Mouse (Mus musculus) stomach, embryonic 16.5 days (tissue): Measurements from ENCODE around the gene Slc9a8. TPM values are rescaled to one million over a fixed set of nuclear protein-coding genes. Genes with fewer than 3 reads are reported as not detected.

ENCODE experiments used
- ATAC-seq: fragments of 200-750 bp; cut with Nextera tagmentation; 2 replicates; pipeline ENCODE4 v1.8.0; 2017; ENCODE audit warnings: moderate number of reproducible peaks, moderate TSS enrichment; ENCODE audit not compliant: insufficient read depth, low FRiP score
- H3K27ac ChIP-seq: fragments of 300-500 bp; sonication (generic); 2 replicates; pipeline ENCODE4 v1.5.1; 2014; ENCODE audit warnings: low read length
- H3K27me3 ChIP-seq: fragments of 300-500 bp; sonication (generic); 2 replicates; pipeline ENCODE4 v1.6.1; 2014; ENCODE audit warnings: low read length, control low read depth, mixed read lengths; ENCODE audit not compliant: control insufficient read depth, insufficient read depth
- H3K36me3 ChIP-seq: fragments of 300-500 bp; sonication (generic); 2 replicates; pipeline ENCODE4 v1.6.1; 2014; ENCODE audit warnings: low read length; ENCODE audit not compliant: control insufficient read depth, insufficient read depth
- H3K4me1 ChIP-seq: fragments of 300-500 bp; sonication (generic); 2 replicates; pipeline ENCODE4 v1.6.1; 2014; ENCODE audit warnings: low read length, control low read depth, mixed read lengths; ENCODE audit not compliant: control insufficient read depth, insufficient read depth
- H3K4me2 ChIP-seq: fragments of 300-500 bp; sonication (generic); 2 replicates; pipeline ENCODE4 v1.6.1; 2014; ENCODE audit warnings: low read depth, low read length, mixed read lengths
- H3K4me3 ChIP-seq: fragments of 300-500 bp; sonication (generic); replicated peaks from 2 replicates; pipeline ENCODE4 v1.5.1; 2014; ENCODE audit warnings: mild to moderate bottlenecking, low read length
- H3K9ac ChIP-seq: fragments of 300-500 bp; sonication (generic); 2 replicates; pipeline ENCODE4 v1.6.1; 2014; ENCODE audit warnings: low read length
- H3K9me3 ChIP-seq: fragments of 300-500 bp; sonication (generic); replicated peaks from 2 replicates; pipeline ENCODE4 v1.6.1; 2016; ENCODE audit warnings: low read length, control low read depth; ENCODE audit not compliant: control insufficient read depth
- WGBS: fragments of 180-500 bp; shearing (Covaris S2); extraction: QIAGEN DNeasy Blood & Tissue Kit; methylation state at CpG from one replicate; pipeline ENCODE4 v1.1.7; 2014; 5-methylcytosine and 5-hydroxymethylcytosine counted together
- polyA plus RNA-seq: library from polyadenylated mRNA; unstranded; fragments of >200 nt; fragmentation: Nextera tagmentation; extraction: Ambion mirVana; gene quantifications from 2 replicates; pipeline ENCODE4 v1.2.1, GENCODE M21; 2015

Slc9a8 gene
- 21.5 and 21.7 TPM in 2 replicates for polyA plus RNA-seq

- peak; percentile 95 for ATAC-seq
- Histone ChIP-seq H3K4me3 (peak within 1 kb of the TSS; percentile 75), H3K9ac (peak within 1 kb of the TSS; percentile 95), H3K27ac (peak within 1 kb of the TSS; percentile 97), H3K36me3 (peaks cover 9% of the 10 kb centered on the region; the same call in 1 of the 2 replicates), H3K4me1 (peaks cover 22% of the 10 kb centered on the region), H3K4me2 (peak within 1 kb of the TSS; percentile 77), H3K27me3 (no peaks in the 10 kb centered on the region), H3K9me3 (no peaks in the 10 kb centered on the region)
- under 1% methylated on average over 62 of the region's 66 CpGs for WGBS
Observed at GRCm38 (mm10) chr2:167421330-167422149, at the start of gene Slc9a8. TSS of gene Slc9a8 (plus strand) at chr2:167421712.

DNA sequence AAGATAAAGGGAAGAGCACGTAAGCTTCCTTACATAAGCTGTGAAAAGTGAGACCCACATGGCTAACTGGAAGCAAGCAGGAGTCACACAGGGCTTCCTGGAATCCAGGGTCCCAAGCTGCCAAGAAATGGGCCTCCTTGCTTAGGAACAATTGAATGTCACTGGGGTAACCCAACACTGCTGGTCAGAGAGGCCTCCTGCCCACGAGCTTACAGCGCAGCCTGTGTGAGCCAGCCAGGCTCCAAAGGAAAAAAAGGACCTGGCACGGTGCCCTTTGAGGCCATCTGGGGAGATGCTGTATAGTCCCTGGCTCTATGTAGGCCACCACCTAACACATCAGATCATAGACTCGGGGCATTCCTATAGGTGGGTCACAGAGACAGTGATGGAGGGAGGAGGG, 48.2 kb upstream of the Slc9a8 start:
- Histone ChIP-seq H3K4me3 (no peak overlapping the region), H3K9me3 (no peaks in the 10 kb centered on the region), H3K4me1 (0 out of 2 replicates have a peak, but pooled peaks cover 6% of the 10 kb centered on the region), H3K4me2 (no peak overlapping the region), H3K9ac (no peak overlapping the region; the same call in 1 of the 2 replicates), H3K36me3 (no peaks in the 10 kb centered on the region), H3K27me3 (no peaks in the 10 kb centered on the region), H3K27ac (no peak overlapping the region)
- WGBS, result 67% methylated on average over 5 of the region's 5 CpGs
- 0 out of 2 replicates have a peak, but pooled peaks have one; percentile 15 for ATAC-seq

GRCm38 (mm10) chr2:167374191-167374805, 47.2 kb upstream of the Slc9a8 start:
- Histone ChIP-seq H3K27ac (no peak overlapping the region), H3K9me3 (no peaks in the 10 kb centered on the region), H3K9ac (no peak overlapping the region), H3K27me3 (no peaks in the 10 kb centered on the region), H3K4me2 (no peak overlapping the region), H3K36me3 (no peaks in the 10 kb centered on the region), H3K4me1 (0 out of 2 replicates have a peak, but pooled peaks cover 6% of the 10 kb centered on the region), H3K4me3 (no peak overlapping the region)
- WGBS, result 90% methylated on average over 12 of the region's 12 CpGs
- ATAC-seq, result no peak

DNA sequence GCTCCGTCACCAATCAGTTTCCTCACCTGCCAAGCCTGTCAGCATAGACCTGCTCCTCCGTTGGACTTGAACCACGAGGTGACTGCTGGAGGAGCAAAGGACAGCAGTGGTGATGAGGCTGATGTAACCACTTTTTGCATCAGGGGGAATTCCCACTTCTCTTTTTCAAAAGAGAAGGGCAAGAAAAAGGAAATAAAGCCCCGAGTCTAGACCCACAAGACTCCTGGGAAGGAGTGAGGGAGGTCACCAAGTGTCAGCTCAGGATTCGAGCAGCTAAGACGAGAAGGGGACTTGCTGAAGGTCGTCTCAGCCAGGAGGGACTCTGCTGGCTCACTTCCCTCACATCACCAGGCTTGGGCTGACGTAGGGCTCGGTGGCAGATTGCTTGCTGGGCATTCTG, 46.4 kb upstream of the Slc9a8 start:
- Histone ChIP-seq H3K4me2 (no peak overlapping the region), H3K4me3 (no peak overlapping the region), H3K27me3 (no peaks in the 10 kb centered on the region), H3K27ac (no peak overlapping the region), H3K9me3 (no peaks in the 10 kb centered on the region), H3K36me3 (no peaks in the 10 kb centered on the region), H3K4me1 (0 out of 2 replicates have a peak, but pooled peaks cover 6% of the 10 kb centered on the region), H3K9ac (no peak overlapping the region)
- no peak for ATAC-seq
- 73% methylated on average over 9 of the region's 9 CpGs for WGBS

DNA sequence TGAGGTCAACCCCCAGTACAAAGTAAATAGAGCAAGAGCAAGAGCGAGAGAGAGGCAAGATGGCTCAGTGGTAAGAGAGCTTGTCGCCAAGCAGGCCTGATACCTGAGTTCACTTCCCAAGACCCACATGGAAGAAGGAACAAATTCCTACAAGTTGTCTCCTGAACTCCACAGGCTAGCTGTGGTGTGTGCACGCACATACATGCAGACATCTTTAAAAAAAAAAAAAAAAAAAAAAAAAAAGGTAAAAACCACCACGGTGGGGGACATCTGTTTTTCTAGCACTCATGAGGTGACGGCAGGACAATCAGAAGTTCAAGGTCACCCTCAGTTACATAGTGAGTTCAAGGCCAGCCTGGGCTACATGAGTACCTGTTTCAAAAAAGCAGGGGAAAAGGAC, 45.8 kb upstream of the Slc9a8 start:
- 86% methylated on average over 5 of the region's 5 CpGs for WGBS
- Histone ChIP-seq H3K4me3 (no peak overlapping the region), H3K36me3 (no peaks in the 10 kb centered on the region), H3K27ac (no peak overlapping the region), H3K4me2 (no peak overlapping the region), H3K9me3 (no peaks in the 10 kb centered on the region), H3K27me3 (no peaks in the 10 kb centered on the region), H3K4me1 (0 out of 2 replicates have a peak, but pooled peaks cover 6% of the 10 kb centered on the region), H3K9ac (no peak overlapping the region)
- no peak for ATAC-seq

DNA sequence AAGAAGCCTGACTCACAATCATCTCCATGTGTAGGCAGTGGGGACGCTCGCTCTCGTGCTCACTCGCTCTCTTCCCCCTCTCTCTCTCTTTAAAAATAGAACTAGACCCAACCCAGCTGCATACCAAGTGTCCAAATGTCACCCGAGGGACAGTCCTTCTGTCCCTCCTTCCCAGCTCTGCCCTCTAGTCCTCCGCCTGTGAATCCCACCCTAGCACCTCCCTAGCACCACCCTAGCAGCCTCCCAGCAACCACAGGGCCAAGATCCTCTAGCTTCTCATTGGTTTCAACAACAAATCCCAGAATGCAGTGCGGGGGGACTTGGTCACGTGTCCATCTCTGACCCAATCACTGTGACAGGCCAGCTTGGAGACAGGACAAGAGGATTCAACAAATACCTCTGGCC, 45.4 kb upstream of the Slc9a8 start:
- H3K9ac ChIP-seq, result no peak overlapping the region
- no peak overlapping the region for H3K4me2 ChIP-seq
- H3K4me1 ChIP-seq, result 0 out of 2 replicates have a peak, but pooled peaks cover 6% of the 10 kb centered on the region
- WGBS, result 75% methylated on average over 8 of the region's 8 CpGs
- ATAC-seq, result no peak
- H3K27me3 ChIP-seq, result no peaks in the 10 kb centered on the region
- H3K36me3 ChIP-seq, result no peaks in the 10 kb centered on the region
- no peak overlapping the region for H3K27ac ChIP-seq
- no peak overlapping the region for H3K4me3 ChIP-seq
- no peaks in the 10 kb centered on the region for H3K9me3 ChIP-seq

DNA sequence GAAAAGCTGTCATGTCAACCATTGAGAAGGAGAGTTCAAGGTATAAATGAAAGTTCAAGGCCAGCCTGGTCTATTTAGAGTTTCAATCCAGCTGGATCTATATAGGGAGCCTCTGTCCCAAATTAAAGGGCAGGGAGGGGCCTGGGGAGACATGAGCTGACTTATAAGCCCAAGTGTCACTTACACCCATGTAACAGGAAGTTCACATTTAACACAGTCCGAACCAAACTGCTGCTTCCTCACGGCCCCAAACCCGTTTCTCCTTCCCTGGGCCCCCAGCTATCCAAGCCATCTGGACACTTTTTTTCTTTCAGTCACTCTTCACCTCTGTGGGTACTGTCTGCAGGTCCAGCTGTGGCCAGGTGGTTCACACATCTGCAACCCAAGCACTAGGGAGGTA, 43.8 kb upstream of the Slc9a8 start:
- no peaks in the 10 kb centered on the region for H3K27me3 ChIP-seq
- no peak overlapping the region for H3K4me3 ChIP-seq
- H3K9me3 ChIP-seq, result no peaks in the 10 kb centered on the region
- WGBS, result 25% methylated on average over 3 of the region's 3 CpGs
- 0 out of 2 replicates have a peak, but pooled peaks cover 6% of the 10 kb centered on the region for H3K4me1 ChIP-seq
- ATAC-seq, result no peak
- H3K9ac ChIP-seq, result no peak overlapping the region
- no peak overlapping the region for H3K4me2 ChIP-seq
- H3K36me3 ChIP-seq, result no peaks in the 10 kb centered on the region
- H3K27ac ChIP-seq, result no peak overlapping the region

DNA sequence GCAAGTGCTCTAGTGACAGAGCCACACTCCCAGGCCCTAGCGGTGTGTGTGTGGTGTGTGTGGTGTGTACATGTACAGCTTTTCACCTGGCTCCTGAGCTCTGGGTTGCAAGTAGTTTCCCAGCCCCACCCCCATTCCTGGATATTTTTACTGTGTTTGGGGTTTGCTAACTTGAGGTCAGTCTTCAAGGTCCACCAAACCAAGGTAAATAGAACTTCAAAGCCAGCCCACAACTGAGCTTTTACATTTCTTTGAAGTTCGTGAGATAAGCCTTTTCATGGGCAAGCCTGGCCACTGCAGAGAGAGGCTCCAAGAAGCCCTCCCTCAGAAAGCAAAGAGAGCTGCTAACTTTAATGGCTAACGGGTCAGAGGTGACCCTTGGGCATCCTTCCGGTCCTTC, 42.5 kb upstream of the Slc9a8 start:
- H3K36me3 ChIP-seq, result no peaks in the 10 kb centered on the region
- 0 out of 2 replicates have a peak overlapping the region, but pooled peaks have one; percentile 30 for H3K27ac ChIP-seq
- peaks cover 11% of the 10 kb centered on the region; the same call in 1 of the 2 replicates for H3K4me1 ChIP-seq
- 50% methylated on average over 4 of the region's 4 CpGs for WGBS
- no peak overlapping the region for H3K4me3 ChIP-seq
- no peaks in the 10 kb centered on the region for H3K27me3 ChIP-seq
- no peak overlapping the region for H3K4me2 ChIP-seq
- no peak overlapping the region for H3K9ac ChIP-seq
- ATAC-seq, result no peak
- no peaks in the 10 kb centered on the region for H3K9me3 ChIP-seq
